Mouse (Mus musculus) spleen, adult 2 months (tissue): ENCODE results near the gene Aspscr1. TPM values are rescaled to one million over a fixed set of nuclear protein-coding genes. Genes with fewer than 3 reads are reported as not detected.

Experiments
- DNase-seq, 2 experiments: peaks; one replicate each; pipeline versions ENCODE4 v3.0.0 to v3.0.0-alpha.2; 2012 to 2021; ENCODE audit warnings: low spot score in 2 of 2, low read depth in 1 of 2
- H3K27ac ChIP-seq: fragments of 200-500 bp; 2 replicates; pipeline ENCODE4 v1.5.1; 2012; ENCODE audit warnings: low read length, inconsistent platforms; ENCODE audit not compliant: insufficient read depth
- H3K27me3 ChIP-seq: fragments of 200-500 bp; 2 replicates; pipeline ENCODE4 v1.6.1; 2012; ENCODE audit warnings: mild to moderate bottlenecking, moderate library complexity, low read length, inconsistent platforms; ENCODE audit not compliant: control insufficient read depth, insufficient read depth
- H3K36me3 ChIP-seq: fragments of 200-500 bp; 2 replicates; pipeline ENCODE4 v1.6.1; 2012; ENCODE audit warnings: mild to moderate bottlenecking, low read length, inconsistent platforms; ENCODE audit not compliant: control insufficient read depth, insufficient read depth
- H3K4me1 ChIP-seq: fragments of 200-500 bp; 2 replicates; pipeline ENCODE4 v1.6.1; 2011; ENCODE audit warnings: inconsistent platforms; ENCODE audit not compliant: control insufficient read depth, insufficient read depth, insufficient read length
- H3K4me3 ChIP-seq: fragments of 200-500 bp; 2 replicates; pipeline ENCODE4 v1.5.1; 2011; ENCODE audit warnings: mild to moderate bottlenecking, inconsistent platforms; ENCODE audit not compliant: insufficient read depth, insufficient read length; ENCODE audit errors: extremely low read depth
- CTCF ChIP-seq: fragments of 200-500 bp; IDR thresholded peaks from 2 replicates; pipeline ENCODE4 v1.5.1; 2011; ENCODE audit warnings: mild to moderate bottlenecking, inconsistent platforms; ENCODE audit not compliant: insufficient read depth, insufficient read length, insufficient replicate concordance; ENCODE audit errors: extremely low read depth
- POLR2A ChIP-seq: fragments of 200-500 bp; IDR thresholded peaks from 2 replicates; pipeline ENCODE4 v1.6.1; 2011; ENCODE audit warnings: low read depth, low read length, inconsistent platforms
- WGBS: fragments of 180-500 bp; shearing (Covaris S2); methylation state at CpG from one replicate; pipeline ENCODE4 v1.1.7; 2018; 5-methylcytosine and 5-hydroxymethylcytosine counted together
- polyA plus RNA-seq: library from polyadenylated mRNA; depleted of rRNA; stranded (reverse); fragments of >200 nt; gene quantifications from 2 replicates; pipeline ENCODE4 v1.2.3, GENCODE M21; 2012

Gene Aspscr1
- polyA plus RNA-seq, 1 experiment, result 84.5 TPM

GRCm38 (mm10) chr11:120657301-120657700 lies 15.5 kb upstream of the Aspscr1 start:
- no peak for TF ChIP-seq CTCF
- no peak for TF ChIP-seq POLR2A
- WGBS, result 84% methylated on average over 4 of the region's 4 CpGs
- peaks cover 31% of the 10 kb centered on the region for H3K27me3 ChIP-seq

DNA sequence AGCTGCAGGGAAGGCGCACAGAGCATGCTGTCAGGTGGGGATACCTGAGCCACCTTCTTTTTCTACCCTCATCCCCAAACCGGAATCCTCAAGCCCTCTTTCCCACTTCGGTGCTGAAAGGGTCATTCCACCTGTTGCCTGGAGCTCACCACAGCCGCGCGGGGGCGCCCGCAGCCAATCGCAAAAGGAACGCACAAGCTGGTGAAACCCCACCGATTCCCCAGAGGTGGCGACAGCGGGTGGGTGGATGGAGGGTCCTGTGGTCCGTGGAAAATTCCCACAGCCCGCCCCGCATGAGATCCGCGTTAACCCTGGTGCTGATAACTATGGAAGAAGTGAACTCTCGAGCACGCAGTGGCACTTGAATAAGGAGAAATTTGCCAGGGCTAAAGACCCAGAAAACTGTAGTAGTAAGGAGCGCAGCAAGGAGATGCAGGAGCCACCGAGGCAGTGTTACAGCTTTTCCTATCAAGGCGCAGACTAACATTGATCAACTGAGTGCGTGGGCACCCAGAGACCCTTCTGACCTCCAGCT lies 13.8 kb upstream of the Aspscr1 start:
- WGBS, result 5% methylated on average over 24 of the region's 24 CpGs
- Histone ChIP-seq H3K4me3 (no peak overlapping the region), H3K36me3 (no peaks in the 10 kb centered on the region), H3K27ac (no peak overlapping the region), H3K4me1 (peaks cover 15% of the 10 kb centered on the region; the same call in 1 of the 2 replicates), H3K27me3 (peaks cover 31% of the 10 kb centered on the region)
- TF ChIP-seq POLR2A (no peak), CTCF (peak; percentile 79; the same call in 1 of the 2 replicates)
- peak; percentile 29 to 77 for DNase-seq

More at GRCm38 (mm10) chr11:120657301-120657700, 15.5 kb upstream of the Aspscr1 start:
- Histone ChIP-seq H3K36me3 (no peaks in the 10 kb centered on the region), H3K4me1 (peaks cover 15% of the 10 kb centered on the region; the same call in 1 of the 2 replicates), H3K27ac (no peak overlapping the region), H3K4me3 (no peak overlapping the region)
- no peak for DNase-seq

DNA sequence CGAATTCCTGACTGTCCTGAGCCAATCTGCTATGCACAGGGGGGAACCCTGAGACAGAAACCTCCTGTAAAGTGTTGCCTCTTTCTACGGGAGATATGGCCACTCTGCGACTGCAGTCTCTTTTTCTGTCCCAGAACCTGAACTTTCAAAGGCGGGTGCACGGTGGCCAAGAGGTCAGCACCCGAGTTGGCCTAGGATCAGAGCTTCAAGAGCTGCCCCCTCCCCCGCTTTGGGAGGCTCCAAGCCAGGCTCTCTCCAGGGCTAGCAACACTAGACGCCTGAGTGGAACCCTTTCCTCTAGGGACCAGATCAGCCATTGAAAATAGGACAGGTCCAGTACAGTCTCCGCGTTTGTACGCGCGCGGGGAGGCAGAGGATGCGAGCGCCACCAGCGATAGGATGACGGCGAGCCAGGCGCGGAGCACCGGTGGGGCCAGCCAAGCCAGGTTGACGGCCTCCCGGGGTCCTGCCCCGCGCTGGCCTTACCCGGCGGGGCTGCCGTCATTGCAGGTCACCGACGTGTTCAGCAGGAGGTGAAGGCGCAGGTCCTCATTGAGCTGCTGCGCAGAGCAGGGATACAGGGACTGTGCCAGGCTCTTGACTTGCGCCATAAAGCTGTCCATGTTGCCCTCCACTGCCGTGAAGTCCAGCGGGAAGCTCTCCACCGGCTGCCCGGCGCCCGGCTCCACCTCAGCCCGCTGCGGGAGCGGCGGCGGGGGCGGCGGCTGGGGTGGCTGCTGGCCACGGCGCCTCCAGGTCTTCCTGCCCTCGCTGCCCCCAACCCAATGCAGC lies 13.1 kb upstream of the Aspscr1 start:
- 6% methylated on average over 50 of the region's 50 CpGs for WGBS

DNA sequence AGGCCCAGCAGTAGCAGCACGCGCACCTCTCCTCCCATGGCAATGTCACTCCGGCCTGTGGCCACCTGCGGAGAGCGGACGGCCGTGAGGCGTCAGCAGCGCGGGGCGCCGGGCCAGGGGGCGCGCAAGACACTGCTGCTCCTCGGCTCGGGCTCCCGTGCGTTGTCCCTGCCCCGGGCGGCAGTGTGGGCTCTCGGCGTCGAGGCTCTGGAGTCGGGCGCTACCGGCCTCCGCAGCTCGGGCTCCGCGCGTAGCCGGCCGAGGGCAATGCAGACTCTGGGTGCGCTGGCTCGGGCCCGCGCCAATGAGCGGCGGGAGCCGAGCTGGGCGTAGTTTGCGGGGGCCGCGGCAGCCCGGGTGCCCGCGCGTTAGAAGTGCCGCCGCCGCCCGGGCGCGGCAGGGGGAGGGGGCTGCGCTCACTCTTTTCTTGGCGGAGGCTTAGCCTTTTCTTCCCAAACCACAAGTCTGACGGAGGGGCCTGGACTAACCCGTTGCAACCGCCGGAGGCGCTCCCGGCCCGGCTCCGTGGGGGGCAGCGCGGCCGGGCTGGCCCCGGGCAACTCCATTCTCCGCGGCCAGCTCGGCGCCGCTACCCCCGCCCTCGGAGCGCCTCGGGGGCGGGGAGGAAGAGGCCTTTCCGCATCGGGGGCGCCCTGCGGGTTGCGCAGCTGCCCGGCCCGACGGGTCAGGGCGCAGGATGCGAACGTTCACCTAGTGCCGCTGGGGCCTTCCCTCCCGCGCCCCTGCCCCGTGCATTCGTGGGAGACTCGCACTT lies 12.3 kb upstream of the Aspscr1 start:
- peaks cover 31% of the 10 kb centered on the region for H3K27me3 ChIP-seq
- no peaks in the 10 kb centered on the region for H3K36me3 ChIP-seq
- TF ChIP-seq CTCF, result no peak
- no peak for TF ChIP-seq POLR2A
- peaks cover 15% of the 10 kb centered on the region; the same call in 1 of the 2 replicates for H3K4me1 ChIP-seq
- no peak for DNase-seq
- WGBS, result 2% methylated on average over 88 of the region's 95 CpGs
- no peak overlapping the region for H3K27ac ChIP-seq
- H3K4me3 ChIP-seq, result peak overlapping the region; percentile 31; the same call in 1 of the 2 replicates

More for the DNA sequence above, 13.1 kb upstream of the Aspscr1 start:
- peaks cover 15% of the 10 kb centered on the region; the same call in 1 of the 2 replicates for H3K4me1 ChIP-seq
- no peak for DNase-seq
- 0 out of 2 replicates have a peak overlapping the region, but pooled peaks have one; percentile 21 for H3K4me3 ChIP-seq
- no peaks in the 10 kb centered on the region for H3K36me3 ChIP-seq
- peaks cover 31% of the 10 kb centered on the region for H3K27me3 ChIP-seq
- TF ChIP-seq POLR2A (no peak), CTCF (no peak)
- H3K27ac ChIP-seq, result no peak overlapping the region

- peak within 1 kb of the TSS; percentile 31; the same call in 1 of the 2 replicates for H3K4me3 ChIP-seq
- H3K36me3 ChIP-seq, result no peaks in the 10 kb centered on the region
- H3K27ac ChIP-seq, result no peak within 1 kb of the TSS
- TF ChIP-seq CTCF (no peak), POLR2A (no peak)
- peaks cover 15% of the 10 kb centered on the region; the same call in 1 of the 2 replicates for H3K4me1 ChIP-seq
- 3% methylated on average over 35 of the region's 35 CpGs for WGBS
- peaks cover 32% of the 10 kb centered on the region for H3K27me3 ChIP-seq
- DNase-seq, result no peak
Measured at GRCm38 (mm10) chr11:120661076-120661460, 11.7 kb upstream of the Aspscr1 start, which contains the start of gene Notum. Notum (minus strand) TSS chr11:120661175.

DNA sequence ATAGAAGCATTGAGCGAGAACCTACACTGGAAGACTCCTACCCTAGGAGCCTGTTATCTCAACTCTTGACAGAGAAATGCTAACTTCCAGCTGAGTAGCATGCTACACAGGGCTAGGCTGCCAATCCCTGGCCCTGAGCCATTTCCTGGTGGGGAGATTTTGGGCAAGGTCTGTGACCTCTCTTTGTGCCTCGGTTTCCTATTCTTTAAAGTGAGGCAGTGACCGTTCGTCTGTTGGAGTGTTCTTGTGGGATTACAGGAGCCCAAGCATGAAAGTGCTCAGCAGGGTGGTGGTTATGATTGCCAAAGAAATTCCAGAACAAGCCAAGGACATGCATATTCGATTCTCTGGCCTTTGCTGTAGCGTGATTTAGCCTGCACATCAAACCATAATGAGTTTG lies 10.0 kb upstream of the Aspscr1 start:
- TF ChIP-seq CTCF (no peak), POLR2A (no peak)
- H3K27me3 ChIP-seq, result peaks cover 28% of the 10 kb centered on the region
- DNase-seq, result no peak
- no peak overlapping the region for H3K4me3 ChIP-seq
- H3K4me1 ChIP-seq, result peaks cover 15% of the 10 kb centered on the region; the same call in 1 of the 2 replicates
- no peak overlapping the region for H3K27ac ChIP-seq
- 77% methylated on average over 6 of the region's 6 CpGs for WGBS
- H3K36me3 ChIP-seq, result no peaks in the 10 kb centered on the region
